Mouse (Mus musculus): ENCODE data around the gene Chn2. TPM values are rescaled to one million over a fixed set of nuclear protein-coding genes. Genes with fewer than 3 reads are reported as not detected.

Chn2 gene
- polyA plus RNA-seq, 2 experiments from 2014 or later = 5.6 to 6.3 TPM

DNA sequence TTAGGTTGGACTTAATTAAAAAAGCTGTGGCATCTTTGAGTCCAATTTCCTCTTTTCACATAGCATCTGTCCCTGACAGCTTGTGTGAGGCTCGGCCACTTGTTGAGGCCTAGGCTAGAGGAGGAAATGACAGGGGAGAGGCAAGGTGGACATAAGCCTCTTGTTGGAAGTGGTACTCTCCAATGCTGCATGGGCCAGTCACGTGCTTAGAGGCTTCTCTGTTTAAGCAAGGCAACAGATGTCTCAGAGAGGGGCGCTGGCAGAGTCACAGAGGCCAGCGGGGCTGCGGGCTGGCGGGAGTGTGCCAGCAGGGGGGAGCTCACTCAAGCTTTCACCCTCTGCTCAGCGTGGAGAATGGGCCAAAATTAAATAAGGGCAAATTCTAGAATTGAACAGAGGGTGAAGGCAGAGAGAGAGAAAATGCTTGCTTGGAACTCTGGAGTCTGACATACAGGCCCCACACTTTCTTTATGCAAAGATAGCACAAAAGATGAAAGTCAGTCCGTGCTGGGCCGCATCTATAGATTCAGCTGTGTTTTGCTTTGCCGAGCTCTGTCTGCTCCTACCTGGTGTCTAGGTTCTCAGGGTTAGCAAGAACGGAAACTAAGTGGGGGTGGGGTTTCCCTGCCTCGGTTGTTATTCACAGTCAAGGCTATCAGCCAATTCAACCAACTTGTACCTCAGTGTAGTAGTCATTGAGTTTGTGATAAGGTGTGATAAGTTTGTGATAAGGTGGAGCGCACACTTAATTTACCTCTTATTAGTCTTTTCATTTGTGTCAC is 80.7 kb downstream of the Chn2 start:
- ATAC-seq = peak; percentile 85

DNA sequence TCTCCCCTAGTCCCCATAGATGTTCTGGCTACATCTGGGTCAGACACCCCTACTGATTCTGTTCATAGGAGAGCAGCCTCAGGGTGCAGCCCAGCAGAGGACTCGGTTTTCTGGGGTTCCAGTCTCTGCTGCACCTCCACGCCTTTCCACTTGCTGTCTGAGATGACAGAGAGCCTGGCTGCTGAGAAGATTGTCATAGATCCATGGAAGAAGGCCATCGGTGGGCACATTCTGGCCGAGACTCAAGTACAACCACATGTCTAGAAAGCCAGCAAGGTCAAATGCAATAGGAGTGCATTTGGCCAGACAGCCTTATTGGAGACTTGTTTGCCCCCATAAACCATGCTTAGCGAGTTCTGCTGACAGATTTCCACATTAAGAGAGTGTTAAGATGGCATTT is 81.5 kb downstream of the Chn2 start:
- no peak for ATAC-seq

DNA sequence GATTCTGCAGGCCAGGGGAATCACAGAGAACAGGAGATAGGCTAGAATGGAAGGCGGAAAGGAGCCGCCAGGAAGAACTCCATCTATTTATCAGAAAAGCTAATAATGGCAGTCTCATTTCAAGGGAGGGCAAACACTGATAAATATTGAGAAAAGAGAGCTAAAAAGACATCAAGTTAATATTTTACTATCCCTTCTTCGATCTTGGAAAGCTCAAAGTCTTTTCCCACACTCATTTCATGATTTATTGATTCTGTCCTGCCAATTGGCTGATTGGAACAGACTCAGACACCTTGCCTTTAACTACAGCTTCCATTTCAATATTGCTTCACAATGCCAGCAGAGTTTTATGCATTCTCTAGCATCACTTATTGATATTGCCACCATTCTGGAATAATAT is 85.2 kb downstream of the Chn2 start:
- ATAC-seq = no peak

DNA sequence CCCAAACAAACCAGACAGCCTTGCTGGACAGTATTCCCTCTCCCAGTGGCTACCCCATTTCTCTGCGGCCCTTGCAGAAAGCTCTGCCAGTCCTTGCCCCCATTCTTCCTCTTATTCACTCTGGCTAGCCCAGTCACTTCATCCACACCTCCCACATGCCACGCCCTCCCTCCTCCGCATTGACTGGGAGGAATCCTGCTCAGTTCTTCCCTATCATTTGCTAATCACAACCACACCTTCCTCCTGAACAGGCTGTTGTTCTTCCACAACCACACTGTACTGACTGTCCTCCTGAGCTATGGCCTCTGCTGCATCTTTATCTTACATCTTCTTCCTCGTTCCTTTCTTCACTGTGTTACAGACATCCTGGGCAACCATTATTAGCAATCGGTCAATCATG is 86.2 kb downstream of the Chn2 start:
- no peak for ATAC-seq

GRCm38 (mm10) chr6:54126225-54126992 is 87.1 kb downstream of the Chn2 start:
- no peak for ATAC-seq

GRCm38 (mm10) chr6:54126993-54127697 is 87.8 kb downstream of the Chn2 start:
- ATAC-seq = peak; percentile 75

DNA sequence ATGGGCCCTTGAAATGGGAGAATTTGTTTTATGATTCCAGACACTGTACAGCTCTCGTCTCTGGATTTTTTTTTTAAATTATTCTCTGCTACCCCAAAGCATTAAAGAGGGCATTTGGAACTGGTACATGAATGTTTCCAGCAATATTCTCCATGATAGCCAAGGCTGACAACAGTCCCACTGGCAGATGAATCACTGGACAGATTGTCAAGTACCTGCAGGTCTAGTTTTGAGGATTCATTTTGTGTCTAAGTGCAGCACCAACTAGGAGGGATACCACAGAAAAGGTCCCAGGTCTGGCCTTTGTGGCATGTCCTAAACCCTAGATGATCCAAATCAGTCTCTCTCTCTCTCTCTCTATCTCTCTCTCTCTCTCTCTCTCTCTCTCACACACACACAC is 89.3 kb downstream of the Chn2 start:
- no peak for ATAC-seq

DNA sequence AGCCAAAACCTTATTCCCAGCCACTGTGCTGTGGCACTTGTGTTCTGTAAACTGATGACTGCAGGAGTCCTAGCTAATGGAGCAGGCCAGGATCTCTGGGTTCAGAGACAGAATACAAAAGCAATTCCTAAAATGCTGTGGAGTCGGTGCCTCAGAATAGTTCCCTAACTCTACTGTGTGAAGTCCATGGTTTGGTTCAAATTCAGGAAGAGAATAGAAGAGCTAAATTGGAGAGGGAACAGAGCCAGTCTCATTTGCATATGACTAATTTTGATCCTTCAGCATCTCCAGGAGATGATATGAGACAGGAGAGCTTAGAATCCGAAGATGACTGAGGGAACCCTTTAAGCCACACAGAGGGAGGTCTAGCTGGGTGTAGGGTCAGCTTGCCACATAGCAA is 90.2 kb downstream of the Chn2 start:
- no peak for ATAC-seq

DNA sequence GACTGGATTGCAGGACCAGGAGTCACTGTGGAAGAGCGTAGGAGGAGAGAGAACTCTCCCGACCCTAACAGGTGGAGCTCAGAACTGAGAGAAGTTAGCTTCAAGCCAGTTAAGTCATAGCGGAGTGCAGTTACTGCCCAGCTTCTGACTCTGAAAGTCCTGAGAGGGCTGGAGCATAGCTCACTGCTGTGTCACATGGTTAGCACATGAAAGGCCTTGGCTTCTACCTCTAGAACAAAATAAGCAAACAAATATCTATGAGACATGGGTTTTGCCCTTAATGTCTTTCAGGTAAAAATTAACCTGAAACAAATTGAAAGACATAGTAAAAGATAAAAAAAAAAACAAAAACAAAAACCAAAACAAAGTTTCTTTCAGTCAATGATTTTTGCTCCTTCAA is 91.5 kb downstream of the Chn2 start:
- no peak for ATAC-seq

DNA sequence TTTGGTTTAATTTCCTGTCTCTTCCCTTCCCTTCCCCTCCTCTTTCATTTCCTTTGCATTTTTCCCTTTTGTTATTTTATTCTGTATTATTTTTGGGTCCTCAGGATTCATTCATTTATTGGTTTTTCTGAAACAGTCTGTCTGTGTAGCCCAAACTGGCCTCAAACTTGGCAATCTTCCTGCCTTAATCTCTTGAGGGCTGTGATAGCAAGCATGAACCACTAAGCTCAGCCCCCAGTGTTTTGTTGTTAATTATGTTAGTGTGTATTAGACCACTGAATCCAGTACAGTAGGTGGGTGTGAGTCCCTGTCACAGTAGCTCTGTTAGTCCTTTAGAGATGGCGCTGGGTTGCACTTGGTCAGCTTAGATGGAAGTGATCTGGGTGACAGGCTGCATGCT is 93.2 kb downstream of the Chn2 start:
- no peak for ATAC-seq

DNA sequence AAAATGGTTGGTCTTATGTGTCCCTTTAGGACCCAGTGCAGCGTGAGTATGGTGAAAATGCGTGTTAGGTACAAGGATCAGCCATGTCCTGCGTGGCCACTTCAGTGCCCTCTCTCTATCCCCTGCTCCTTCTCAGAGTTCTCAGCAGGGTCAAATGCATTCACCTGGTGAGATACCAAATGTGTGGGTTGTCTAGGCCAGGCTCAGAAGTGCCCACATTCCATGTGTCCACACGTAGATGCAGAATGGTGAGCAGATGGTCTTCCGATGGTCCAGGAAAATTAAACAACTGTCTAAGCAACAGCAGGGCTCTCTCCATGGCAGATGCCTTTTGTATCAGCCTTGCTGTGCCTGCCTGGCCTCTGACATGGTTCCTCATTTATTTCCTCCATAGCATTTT is 93.9 kb downstream of the Chn2 start:
- no peak for ATAC-seq

GRCm38 (mm10) chr6:54138157-54138556 is 98.8 kb downstream of the Chn2 start:
- ATAC-seq = no peak

DNA sequence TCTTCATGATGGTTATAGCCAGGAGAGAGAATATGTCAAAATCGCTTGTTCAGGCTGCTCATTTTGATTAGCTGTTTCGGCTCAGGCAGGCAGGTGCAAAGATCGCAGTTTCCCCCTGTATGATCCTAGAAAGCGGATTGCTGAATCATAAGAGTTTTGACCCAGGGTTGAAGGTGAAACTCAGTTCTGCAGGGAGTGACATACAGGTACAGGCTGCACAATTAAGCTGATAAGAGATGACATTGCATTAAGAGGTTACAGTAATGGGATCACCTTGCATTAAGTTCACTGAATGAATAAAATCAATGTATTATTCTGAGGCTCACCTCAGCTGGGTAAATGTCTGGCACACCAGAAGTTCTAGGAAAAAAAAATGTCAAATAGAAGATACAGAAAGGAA is 101.1 kb downstream of the Chn2 start:
- no peak for ATAC-seq

DNA sequence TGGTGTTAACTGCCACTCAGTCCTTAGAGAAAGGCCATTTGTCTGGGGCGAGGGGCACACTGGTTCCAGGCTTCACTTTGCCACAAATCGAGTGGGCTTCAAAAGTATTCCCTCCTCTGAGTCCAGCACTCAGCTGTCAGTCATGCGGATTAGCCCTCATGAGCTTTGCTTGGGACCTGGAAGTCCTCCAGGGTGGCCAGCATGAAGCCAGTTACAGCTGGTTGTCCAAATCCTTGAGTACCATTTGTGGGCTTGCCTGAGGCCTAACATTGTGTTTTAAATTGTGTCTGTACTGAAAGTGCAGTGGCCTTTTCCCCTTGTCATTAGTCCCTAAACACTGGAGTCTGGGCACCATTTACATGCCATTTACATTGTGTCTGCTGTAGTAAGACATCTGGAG is 101.8 kb downstream of the Chn2 start:
- no peak for ATAC-seq

DNA sequence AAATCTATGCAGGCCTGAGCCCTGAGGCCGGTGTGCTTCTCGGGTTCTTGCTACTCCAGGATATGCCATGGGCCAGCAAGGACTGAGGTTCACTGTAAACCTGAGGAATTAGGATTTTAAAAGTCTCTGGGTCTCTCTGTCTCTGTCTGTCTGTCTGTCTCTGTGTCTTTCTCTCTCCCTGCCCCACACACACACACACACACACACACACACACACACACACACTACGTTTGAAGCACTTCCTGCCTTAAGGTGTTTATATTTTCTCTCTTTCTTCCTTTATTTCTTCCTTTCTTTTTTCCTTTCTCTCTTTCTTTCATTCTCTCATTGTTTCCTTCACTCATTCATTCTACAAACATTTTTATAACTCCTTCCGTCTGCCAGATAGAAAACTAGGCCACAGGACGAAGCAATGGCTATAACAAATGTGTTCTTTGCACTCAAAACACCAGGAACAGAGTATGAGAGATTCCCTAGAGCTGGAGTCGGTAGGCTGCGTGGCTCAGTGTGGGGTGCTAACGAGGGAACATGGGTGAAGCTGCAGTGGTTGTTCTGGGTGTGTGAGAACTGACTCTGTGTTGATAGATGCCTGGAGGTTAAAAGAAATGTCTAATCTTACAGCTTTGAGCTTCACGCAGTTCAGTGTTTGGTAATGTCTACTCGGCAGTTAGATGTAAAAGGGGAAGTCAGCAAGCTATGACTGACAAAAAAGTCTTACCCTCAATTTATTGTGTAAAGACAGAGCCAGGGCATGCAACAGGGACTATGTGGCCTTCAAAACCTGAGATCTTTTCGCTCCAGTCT is 103.7 kb downstream of the Chn2 start:
- no peak for ATAC-seq

DNA sequence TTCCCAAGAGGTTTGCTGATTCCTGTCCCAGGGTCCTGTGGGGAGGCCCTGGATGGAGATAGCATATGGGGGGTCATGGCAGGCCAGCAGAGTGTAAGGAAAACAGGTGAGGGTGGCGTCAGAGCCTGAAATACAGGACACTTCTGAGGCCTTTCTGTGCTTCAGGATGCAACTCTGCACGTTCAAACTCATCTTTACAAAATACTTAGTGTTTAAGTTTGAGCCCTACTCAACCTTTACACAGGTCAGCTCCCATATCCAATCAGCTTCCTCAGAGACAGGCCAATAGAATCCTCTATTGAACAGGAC is 104.3 kb downstream of the Chn2 start:
- no peak for ATAC-seq

- ATAC-seq = no peak
These were observed 109.6 kb downstream of the Chn2 start for GRCm38 (mm10) chr6:54148844-54149526.

DNA sequence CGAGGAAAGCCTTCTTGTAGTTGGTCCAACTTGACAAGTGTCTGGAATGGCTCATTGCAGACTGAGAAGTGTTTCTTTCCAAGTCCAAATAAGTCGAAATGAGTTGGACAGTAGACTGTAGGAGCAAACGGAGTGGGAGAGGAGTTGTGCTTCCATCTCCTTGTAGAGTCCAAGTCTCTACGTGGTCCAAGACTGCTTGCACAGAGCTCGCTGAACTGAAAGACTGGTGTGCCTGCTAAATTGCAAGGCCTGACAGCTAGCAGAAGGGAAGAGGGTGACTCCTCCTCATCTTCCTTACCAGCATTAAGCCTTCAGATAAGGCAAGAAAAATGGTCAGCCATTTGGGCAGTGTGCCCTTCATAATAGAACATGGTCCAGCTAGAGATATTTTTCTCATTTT is 111.5 kb downstream of the Chn2 start:
- no peak for ATAC-seq

- ATAC-seq = peak; percentile 44
These were observed 112.3 kb downstream of the Chn2 start for GRCm38 (mm10) chr6:54151443-54152241.

GRCm38 (mm10) chr6:54157097-54157496 is 117.7 kb downstream of the Chn2 start:
- ATAC-seq = no peak

- ATAC-seq = peak; percentile 71
These were observed 119.0 kb downstream of the Chn2 start for GRCm38 (mm10) chr6:54158317-54158716.

All from activated CD4-positive, CD25-positive, alpha-beta regulatory T cell, adult 4 months (primary cell).